Mouse (Mus musculus) forebrain, embryonic 12.5 days (tissue): ENCODE measurements around the gene Usb1. TPM values are rescaled to one million over a fixed set of nuclear protein-coding genes. Genes with fewer than 3 reads are reported as not detected.

Experiments
- ATAC-seq: fragments of 200-750 bp; cut with Nextera tagmentation; 2 replicates; pipeline ENCODE4 v1.8.0; 2017; ENCODE audit warnings: moderate TSS enrichment; ENCODE audit not compliant: low FRiP score
- H3K27ac ChIP-seq: fragments of 300-500 bp; sonication (generic); 2 replicates; pipeline ENCODE4 v1.5.1; 2016; ENCODE audit warnings: mild to moderate bottlenecking
- H3K27me3 ChIP-seq: fragments of 300-500 bp; sonication (generic); 2 replicates; pipeline ENCODE4 v1.6.1; 2016; ENCODE audit warnings: mild to moderate bottlenecking
- H3K36me3 ChIP-seq: fragments of 300-500 bp; sonication (generic); replicated peaks from 2 replicates; pipeline ENCODE4 v1.6.1; 2016; ENCODE audit warnings: mild to moderate bottlenecking
- H3K4me1 ChIP-seq: fragments of 300-500 bp; sonication (generic); 2 replicates; pipeline ENCODE4 v1.6.1; 2016
- H3K4me2 ChIP-seq: fragments of 300-500 bp; sonication (generic); 2 replicates; pipeline ENCODE4 v1.6.1; 2016; ENCODE audit warnings: mild to moderate bottlenecking, moderate library complexity
- H3K4me3 ChIP-seq: fragments of 300-500 bp; sonication (generic); replicated peaks from 2 replicates; pipeline ENCODE4 v1.5.1; 2016; ENCODE audit warnings: mild to moderate bottlenecking
- H3K9ac ChIP-seq: fragments of 300-500 bp; sonication (generic); 2 replicates; pipeline ENCODE4 v1.6.1; 2016; ENCODE audit warnings: mild to moderate bottlenecking
- H3K9me3 ChIP-seq: fragments of 300-500 bp; sonication (generic); 2 replicates; pipeline ENCODE4 v1.6.1; 2016
- WGBS: fragments of 180-500 bp; shearing (Covaris S2); methylation state at CpG from one replicate; pipeline ENCODE4 v1.1.7; 2016; 5-methylcytosine and 5-hydroxymethylcytosine counted together
- polyA plus RNA-seq: library from polyadenylated mRNA; unstranded; fragments of >200 nt; fragmentation: Nextera tagmentation; extraction: Ambion mirVana; gene quantifications from 2 replicates; pipeline ENCODE4 v1.2.1, GENCODE M21; 2016

Usb1 gene
- polyA plus RNA-seq, 1 experiment from 2014 or later, result 41.7 TPM

DNA sequence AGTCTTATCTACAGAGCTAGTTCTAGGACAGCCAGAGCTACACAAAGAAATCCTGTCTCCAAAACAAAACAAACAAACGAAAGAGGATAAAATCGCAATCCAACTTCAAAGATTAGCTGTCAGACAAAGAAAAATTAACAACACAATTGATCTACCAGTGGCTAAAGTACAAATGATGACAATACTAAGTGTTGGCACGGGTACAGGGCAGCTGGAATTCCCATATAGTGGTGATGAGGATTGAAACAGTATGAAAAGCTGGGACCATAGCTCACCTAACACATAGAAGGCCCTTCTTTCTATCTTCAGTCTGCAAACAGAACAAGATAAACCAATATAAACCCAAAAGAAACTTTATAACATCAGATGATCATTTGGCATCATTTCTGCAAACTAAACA is 49.5 kb downstream of the Usb1 start:
- H3K4me2 ChIP-seq, result no peak overlapping the region
- no peak for ATAC-seq
- 0 out of 2 replicates have a peak, but pooled peaks cover 3% of the 10 kb centered on the region for H3K9me3 ChIP-seq
- WGBS, result 88% methylated on average over 3 of the region's 3 CpGs
- no peaks in the 10 kb centered on the region for H3K36me3 ChIP-seq
- H3K27ac ChIP-seq, result no peak overlapping the region
- no peak overlapping the region for H3K4me3 ChIP-seq
- no peaks in the 10 kb centered on the region for H3K27me3 ChIP-seq
- no peak overlapping the region for H3K9ac ChIP-seq
- no peaks in the 10 kb centered on the region for H3K4me1 ChIP-seq

DNA sequence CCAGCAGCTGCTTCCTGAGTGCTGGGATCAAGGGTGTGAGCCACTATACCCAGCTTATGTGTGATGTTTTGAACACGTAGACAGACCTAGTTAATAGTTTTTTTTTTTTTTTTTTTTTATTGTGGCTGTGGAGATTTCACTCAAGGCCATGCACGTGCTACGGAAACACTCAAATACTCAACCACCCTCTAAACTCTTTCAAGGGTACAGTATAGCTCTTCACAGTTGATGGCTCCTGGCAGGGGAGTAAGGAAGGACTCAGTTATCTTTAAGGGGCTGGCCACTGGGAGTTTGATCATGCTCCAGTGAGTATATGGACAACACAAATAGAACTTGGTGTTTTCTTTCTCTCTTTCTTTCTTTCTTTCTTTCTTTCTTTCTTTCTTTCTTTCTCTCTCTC is 52.4 kb downstream of the Usb1 start:
- no peaks in the 10 kb centered on the region for H3K27me3 ChIP-seq
- no peaks in the 10 kb centered on the region for H3K4me1 ChIP-seq
- no peak overlapping the region for H3K4me2 ChIP-seq
- WGBS, result 88% methylated on average over 3 of the region's 3 CpGs
- H3K27ac ChIP-seq, result no peak overlapping the region
- no peaks in the 10 kb centered on the region for H3K36me3 ChIP-seq
- no peak overlapping the region for H3K4me3 ChIP-seq
- no peak for ATAC-seq
- no peak overlapping the region for H3K9ac ChIP-seq
- H3K9me3 ChIP-seq, result 0 out of 2 replicates have a peak, but pooled peaks cover 3% of the 10 kb centered on the region

DNA sequence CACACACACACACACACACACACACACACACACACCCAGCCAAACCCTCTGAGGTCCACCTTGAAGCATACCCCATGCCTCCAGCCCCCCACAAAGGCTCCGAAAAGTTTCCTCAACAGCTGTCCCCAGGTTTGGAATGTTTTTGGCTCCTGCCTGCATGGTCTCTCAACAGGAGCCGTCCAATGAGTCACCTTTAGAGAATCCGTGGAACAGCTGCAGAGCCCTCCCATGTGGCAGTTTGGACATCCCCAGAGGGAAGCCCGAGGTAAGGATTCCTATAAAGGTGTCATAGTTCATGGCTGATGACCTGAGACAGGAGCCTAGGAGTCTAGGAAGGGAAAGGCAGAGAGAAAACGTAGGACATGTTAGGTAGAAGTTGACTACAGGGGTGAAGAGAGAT is 54.0 kb downstream of the Usb1 start:
- Histone ChIP-seq H3K27me3 (no peaks in the 10 kb centered on the region), H3K27ac (no peak overlapping the region), H3K36me3 (no peaks in the 10 kb centered on the region), H3K4me2 (no peak overlapping the region), H3K9me3 (0 out of 2 replicates have a peak, but pooled peaks cover 3% of the 10 kb centered on the region), H3K4me3 (no peak overlapping the region), H3K9ac (no peak overlapping the region), H3K4me1 (no peaks in the 10 kb centered on the region)
- no peak for ATAC-seq
- WGBS, result 86% methylated on average over 5 of the region's 5 CpGs

DNA sequence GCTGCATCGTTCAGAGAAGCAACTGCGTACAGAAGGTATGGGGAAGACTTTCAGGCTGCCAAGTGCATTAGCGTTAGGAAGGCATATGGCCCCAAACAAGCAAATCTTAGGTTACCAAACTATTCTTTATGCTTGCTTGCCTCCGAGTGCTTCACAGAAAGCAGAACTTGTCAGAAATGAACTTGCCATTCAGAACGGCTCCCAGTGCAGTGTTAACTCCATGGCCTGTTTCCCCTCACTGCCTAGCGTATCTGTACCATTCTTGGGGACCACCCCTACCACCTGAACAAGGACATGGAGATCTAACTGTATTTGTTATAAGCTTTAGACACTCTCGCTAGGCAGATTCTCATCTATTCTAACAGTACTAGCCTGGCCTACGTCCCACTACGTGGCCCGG is 55.1 kb downstream of the Usb1 start:
- Histone ChIP-seq H3K27ac (no peak overlapping the region), H3K4me3 (no peak overlapping the region), H3K4me1 (no peaks in the 10 kb centered on the region), H3K9ac (no peak overlapping the region), H3K9me3 (0 out of 2 replicates have a peak, but pooled peaks cover 3% of the 10 kb centered on the region), H3K27me3 (no peaks in the 10 kb centered on the region), H3K4me2 (no peak overlapping the region), H3K36me3 (no peaks in the 10 kb centered on the region)
- no peak for ATAC-seq
- WGBS, result 92% methylated on average over 10 of the region's 10 CpGs

DNA sequence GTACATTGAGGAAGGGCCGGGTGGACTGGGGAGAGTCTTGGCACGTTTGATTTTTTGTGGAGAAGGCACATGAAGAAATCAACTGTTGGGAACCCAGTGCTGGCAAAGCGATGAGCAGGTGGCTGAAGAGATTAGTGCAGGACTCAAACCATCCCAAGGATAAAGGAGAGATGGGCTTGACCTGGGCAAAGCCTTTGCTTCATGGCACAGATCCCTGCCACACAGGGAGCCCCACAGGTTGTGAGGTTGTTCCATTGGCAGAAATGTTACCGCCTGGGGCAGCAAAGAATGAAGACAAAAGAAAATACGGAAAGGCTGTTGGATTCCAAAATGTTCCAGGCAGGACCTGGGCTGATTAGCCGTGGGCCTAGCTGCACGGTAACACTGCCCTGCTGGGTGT is 55.9 kb downstream of the Usb1 start:
- no peak overlapping the region for H3K4me3 ChIP-seq
- H3K4me2 ChIP-seq, result no peak overlapping the region
- H3K27ac ChIP-seq, result no peak overlapping the region
- 79% methylated on average over 7 of the region's 7 CpGs for WGBS
- no peak for ATAC-seq
- H3K9me3 ChIP-seq, result 0 out of 2 replicates have a peak, but pooled peaks cover 3% of the 10 kb centered on the region
- H3K9ac ChIP-seq, result no peak overlapping the region
- no peaks in the 10 kb centered on the region for H3K27me3 ChIP-seq
- H3K36me3 ChIP-seq, result no peaks in the 10 kb centered on the region
- no peaks in the 10 kb centered on the region for H3K4me1 ChIP-seq

DNA sequence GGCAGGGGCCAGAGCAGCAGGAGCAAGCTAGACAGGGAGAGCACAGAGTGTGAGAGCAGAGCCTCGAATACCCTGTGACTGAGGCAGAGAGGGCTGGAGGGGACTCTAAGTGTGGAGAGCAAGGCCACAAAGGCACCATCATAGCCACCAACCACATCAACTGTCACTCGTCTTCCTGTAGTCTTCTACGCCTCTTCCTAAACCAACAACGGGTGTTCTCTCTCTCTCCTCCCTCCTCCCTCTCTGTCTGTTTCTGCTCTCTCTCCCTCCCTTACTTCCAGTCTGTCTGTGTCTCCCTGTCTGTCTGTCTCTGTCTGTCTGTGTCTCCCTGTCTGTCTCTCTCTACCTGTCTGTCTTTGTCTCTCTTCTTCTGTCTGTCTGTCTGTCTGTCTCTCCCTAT is 58.2 kb downstream of the Usb1 start:
- Histone ChIP-seq H3K27ac (no peak overlapping the region), H3K4me3 (no peak overlapping the region), H3K9ac (no peak overlapping the region), H3K9me3 (0 out of 2 replicates have a peak, but pooled peaks cover under 1% of the 10 kb centered on the region), H3K4me1 (peaks cover 4% of the 10 kb centered on the region), H3K36me3 (no peaks in the 10 kb centered on the region), H3K4me2 (no peak overlapping the region), H3K27me3 (no peaks in the 10 kb centered on the region)
- WGBS, result 80% methylated on average over 4 of the region's 4 CpGs
- no peak for ATAC-seq

DNA sequence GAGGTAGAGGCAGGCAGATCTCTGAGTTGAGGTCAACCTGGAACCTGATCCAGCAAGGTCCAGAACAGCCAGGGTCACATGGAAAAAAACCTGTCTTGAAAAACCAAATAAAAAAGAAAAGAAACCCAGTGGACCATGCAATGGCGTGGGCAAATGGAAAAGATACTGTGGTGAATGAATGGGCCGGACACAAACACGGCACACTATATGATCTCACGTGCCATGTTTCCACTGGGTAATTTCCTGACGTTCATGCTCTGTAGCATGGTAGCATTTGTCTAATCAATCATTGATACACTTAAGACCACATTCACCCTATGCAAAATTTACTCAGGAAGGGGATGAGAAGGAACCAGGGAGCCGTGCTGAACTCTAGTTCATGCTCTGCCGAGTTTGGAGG is 59.0 kb downstream of the Usb1 start:
- Histone ChIP-seq H3K27ac (no peak overlapping the region), H3K9me3 (no peaks in the 10 kb centered on the region), H3K36me3 (no peaks in the 10 kb centered on the region), H3K4me3 (no peak overlapping the region), H3K4me1 (peaks cover 5% of the 10 kb centered on the region), H3K27me3 (no peaks in the 10 kb centered on the region), H3K9ac (no peak overlapping the region), H3K4me2 (no peak overlapping the region)
- no peak for ATAC-seq
- WGBS, result 83% methylated on average over 7 of the region's 7 CpGs

DNA sequence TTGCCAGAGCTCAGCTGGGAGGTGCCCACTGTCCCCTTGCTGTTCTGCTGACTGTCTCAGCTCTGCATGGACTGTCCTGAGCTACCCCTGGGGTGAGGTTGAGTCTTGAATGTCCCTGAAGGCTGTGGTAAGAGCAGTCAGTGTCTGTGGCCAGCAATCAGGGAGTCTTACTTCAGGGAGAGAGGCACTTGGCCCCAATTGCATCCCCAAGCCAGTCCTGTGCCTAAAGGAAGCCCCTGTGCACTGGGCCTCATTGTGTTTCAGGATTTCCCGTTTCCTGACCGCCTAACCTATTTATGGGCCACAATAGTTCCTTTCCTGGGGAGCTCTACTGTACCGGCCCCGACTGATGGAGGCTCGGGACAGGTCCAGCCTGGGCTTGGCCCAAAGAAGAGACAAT is 60.5 kb downstream of the Usb1 start:
- H3K9ac ChIP-seq, result no peak overlapping the region
- H3K4me3 ChIP-seq, result no peak overlapping the region
- ATAC-seq, result no peak
- H3K9me3 ChIP-seq, result no peaks in the 10 kb centered on the region
- H3K27me3 ChIP-seq, result no peaks in the 10 kb centered on the region
- H3K4me2 ChIP-seq, result no peak overlapping the region
- 75% methylated on average over 5 of the region's 5 CpGs for WGBS
- H3K27ac ChIP-seq, result no peak overlapping the region
- H3K36me3 ChIP-seq, result no peaks in the 10 kb centered on the region
- peaks cover 17% of the 10 kb centered on the region for H3K4me1 ChIP-seq

DNA sequence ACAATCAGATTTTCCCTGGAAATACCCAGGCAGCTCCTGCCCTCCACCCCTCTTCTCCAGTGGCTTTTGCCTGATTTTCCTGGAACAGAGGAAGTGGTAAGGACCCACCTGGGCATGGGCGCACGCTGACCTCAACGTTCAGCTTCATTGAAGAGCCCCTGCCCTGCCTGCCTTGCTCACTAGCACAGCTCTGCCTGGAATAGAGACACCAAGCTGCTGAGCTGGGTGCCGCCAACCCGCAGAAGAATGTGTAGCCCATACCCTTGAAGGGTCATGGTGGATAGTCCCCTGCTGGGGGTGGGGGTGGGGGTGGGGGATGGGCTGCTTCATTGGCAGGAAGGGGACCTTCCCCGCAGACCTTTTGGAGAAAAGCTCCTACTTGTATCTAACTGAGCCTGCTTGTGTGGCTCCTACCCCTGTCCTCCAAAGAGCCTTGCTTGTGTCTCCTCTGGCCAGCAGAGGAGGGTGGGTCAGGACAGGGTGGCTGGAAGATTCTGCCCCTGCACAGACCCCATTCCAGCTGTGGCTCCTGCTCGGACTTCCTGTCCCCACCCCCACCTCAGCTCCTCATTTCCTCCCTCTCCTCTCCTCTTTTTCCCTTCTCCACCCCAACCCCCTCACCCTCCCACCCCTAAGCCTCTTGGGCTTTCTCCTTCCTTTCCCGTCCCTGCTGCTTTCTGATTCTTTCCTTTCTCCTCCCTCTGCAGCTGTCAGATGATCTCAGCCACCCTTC is 63.3 kb downstream of the Usb1 start:
- Histone ChIP-seq H3K27me3 (no peaks in the 10 kb centered on the region), H3K9me3 (no peaks in the 10 kb centered on the region), H3K4me1 (peaks cover 18% of the 10 kb centered on the region), H3K9ac (no peak overlapping the region), H3K27ac (no peak overlapping the region), H3K36me3 (no peaks in the 10 kb centered on the region), H3K4me2 (no peak overlapping the region), H3K4me3 (no peak overlapping the region)
- ATAC-seq, result no peak
- WGBS, result 54% methylated on average over 8 of the region's 8 CpGs

DNA sequence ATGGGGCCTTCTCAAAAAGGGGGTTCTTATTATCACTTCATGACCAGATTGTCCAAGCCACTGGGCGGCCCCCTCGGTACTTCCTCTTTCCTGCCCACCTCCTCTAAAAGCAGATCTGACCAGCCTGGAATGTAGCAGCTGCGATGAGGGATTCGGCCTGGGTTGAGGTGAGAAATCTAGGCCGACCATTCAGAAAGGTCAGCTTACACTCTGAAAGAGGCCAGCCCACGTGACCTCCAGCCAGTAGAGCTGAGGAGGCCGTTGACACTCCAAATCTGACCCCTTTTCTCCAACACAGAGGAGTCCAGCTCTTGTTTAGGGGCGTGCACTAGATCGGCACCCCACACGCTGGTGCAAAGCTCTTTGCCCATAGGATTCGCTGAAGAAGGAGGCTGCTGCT is 64.7 kb downstream of the Usb1 start:
- Histone ChIP-seq H3K27ac (no peak overlapping the region), H3K9me3 (no peaks in the 10 kb centered on the region), H3K4me3 (no peak overlapping the region), H3K27me3 (no peaks in the 10 kb centered on the region), H3K36me3 (no peaks in the 10 kb centered on the region), H3K9ac (no peak overlapping the region), H3K4me1 (peaks cover 18% of the 10 kb centered on the region), H3K4me2 (no peak overlapping the region)
- no peak for ATAC-seq
- WGBS, result 76% methylated on average over 11 of the region's 11 CpGs

Other genes starting within 250 kb of the Usb1 start
- 7.8 and 8.3 TPM in 2 replicates for gene Kifc3, start 129.5 kb upstream of the Usb1 start, polyA plus RNA-seq
- gene Cngb1, start 25.7 kb upstream of the Usb1 start, polyA plus RNA-seq, result 0.38 and 0.40 TPM in 2 replicates
- not detected in 2 replicates for gene Tepp, start 21.7 kb upstream of the Usb1 start, polyA plus RNA-seq
- 18.1 and 20.1 TPM in 2 replicates for gene Zfp319, start 334 bp upstream of the Usb1 start, polyA plus RNA-seq
- 22.8 and 24.6 TPM in 2 replicates for gene Mmp15, start 20.0 kb downstream of the Usb1 start, polyA plus RNA-seq
- 139 and 140 TPM in 2 replicates for gene Cfap20, start 102.6 kb downstream of the Usb1 start, polyA plus RNA-seq
- 13.6 and 13.7 TPM in 2 replicates for gene Csnk2a2, start 157.8 kb downstream of the Usb1 start, polyA plus RNA-seq
- gene Ccdc113, start 201.8 kb downstream of the Usb1 start, polyA plus RNA-seq, result 0.83 and 1.0 TPM in 2 replicates
- not detected in 2 replicates for gene Prss54, start 244.1 kb downstream of the Usb1 start, polyA plus RNA-seq